Mouse (Mus musculus) spleen, postnatal 4 days (tissue): ENCODE results near the gene Zfp366.
"Not testable (repeated sequence)": the region's sequence is repeated elsewhere in the genome, so short reads cannot be mapped to it uniquely, and the experiment has no call there.

ENCODE experiments used
- DNase-seq, 2 experiments: peaks; one replicate each; pipeline ENCODE4 v3.0.0; 2022; ENCODE audit warnings: low spot score in 2 of 2

Gene Zfp366

GRCm38 (mm10) chr13:99184155-99184886, at the start of gene Zfp366:
Gene Zfp366, plus strand, starts transcription at chr13:99184823.
- DNase-seq: no peak

GRCm38 (mm10) chr13:99138351-99139255, 46.0 kb upstream of the Zfp366 start:
- DNase-seq: no peak

- no peak for DNase-seq
Observed at GRCm38 (mm10) chr13:99146355-99146871, 38.2 kb upstream of the Zfp366 start.

GRCm38 (mm10) chr13:99147645-99148111, 36.9 kb upstream of the Zfp366 start:
- DNase-seq: no peak

- DNase-seq: no peak
Observed at GRCm38 (mm10) chr13:99149551-99150305, 34.9 kb upstream of the Zfp366 start.

- DNase-seq: no peak
Observed at GRCm38 (mm10) chr13:99150626-99151025, 34.0 kb upstream of the Zfp366 start.

- no peak for DNase-seq
Observed at GRCm38 (mm10) chr13:99151121-99151520, 33.5 kb upstream of the Zfp366 start.

DNA sequence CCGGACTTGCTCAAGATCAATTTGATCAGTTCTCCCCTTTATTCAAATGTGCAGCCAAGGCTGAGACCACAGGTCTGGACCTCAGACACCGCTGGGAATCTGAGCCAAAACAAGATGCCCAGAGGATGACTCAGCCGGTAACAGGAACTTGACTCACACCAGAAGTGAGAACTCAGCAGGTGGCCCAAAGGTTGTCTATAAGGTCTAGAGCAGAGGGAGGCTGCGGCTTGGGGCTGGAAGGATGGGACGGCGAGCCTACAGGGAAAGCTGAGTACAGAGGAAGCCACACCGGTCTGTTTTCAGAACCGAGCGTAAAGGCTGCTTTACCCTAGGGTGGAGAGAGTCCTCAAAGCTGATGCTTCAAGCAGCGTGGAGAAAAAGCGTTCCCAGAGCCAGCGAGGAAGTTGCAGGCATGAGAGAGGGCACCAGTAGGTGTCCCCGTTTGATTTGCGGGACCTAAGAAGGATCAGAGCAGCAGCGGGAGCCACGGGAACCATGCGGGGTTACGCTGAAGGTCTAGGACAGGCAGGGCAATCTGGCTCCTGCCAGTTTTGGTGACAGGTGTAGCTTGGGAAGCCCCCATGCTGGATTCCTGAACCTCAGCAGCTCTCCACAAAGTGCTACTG, 32.2 kb upstream of the Zfp366 start:
- DNase-seq: no peak

DNA sequence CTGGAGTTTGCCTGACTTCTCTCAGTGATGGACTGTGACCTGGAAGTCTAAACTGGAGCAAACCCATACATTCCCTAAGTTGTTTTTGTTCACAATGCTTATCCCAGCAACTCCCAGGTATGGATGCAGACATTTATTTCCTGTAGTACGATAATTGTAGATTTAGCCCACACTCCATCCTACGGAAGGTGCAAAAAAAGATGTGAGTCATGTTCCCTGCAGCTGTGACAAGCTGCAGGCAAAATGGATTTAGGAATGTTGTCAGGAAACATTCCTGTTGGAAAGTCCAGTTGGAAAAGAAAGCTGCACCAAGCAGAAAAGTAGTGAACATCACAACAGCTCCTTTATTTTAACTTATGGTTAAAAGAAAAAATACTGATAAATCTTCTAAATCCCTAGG, 26.9 kb upstream of the Zfp366 start:
- DNase-seq: no peak

DNA sequence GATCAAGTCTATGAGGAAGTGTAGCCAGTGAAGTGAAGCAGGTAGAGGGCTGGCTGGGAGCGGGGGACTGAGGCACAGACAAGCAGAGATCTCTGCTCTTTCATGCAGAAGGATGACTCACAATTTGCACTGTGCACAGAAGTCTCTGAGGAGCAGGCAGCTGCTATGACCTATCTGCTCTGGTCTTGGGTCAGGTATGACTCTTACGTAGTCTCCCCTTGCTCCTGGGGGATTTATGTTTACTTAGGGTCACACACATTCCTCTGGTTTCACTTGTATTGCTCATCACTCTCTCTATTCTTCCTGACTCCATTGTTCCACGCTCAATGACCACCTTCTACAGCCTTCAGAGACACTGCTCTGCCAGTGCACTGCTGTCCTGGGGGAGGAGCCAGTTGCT, 25.9 kb upstream of the Zfp366 start:
- DNase-seq: no peak

GRCm38 (mm10) chr13:99163071-99163470, 21.6 kb upstream of the Zfp366 start:
- no peak for DNase-seq

DNA sequence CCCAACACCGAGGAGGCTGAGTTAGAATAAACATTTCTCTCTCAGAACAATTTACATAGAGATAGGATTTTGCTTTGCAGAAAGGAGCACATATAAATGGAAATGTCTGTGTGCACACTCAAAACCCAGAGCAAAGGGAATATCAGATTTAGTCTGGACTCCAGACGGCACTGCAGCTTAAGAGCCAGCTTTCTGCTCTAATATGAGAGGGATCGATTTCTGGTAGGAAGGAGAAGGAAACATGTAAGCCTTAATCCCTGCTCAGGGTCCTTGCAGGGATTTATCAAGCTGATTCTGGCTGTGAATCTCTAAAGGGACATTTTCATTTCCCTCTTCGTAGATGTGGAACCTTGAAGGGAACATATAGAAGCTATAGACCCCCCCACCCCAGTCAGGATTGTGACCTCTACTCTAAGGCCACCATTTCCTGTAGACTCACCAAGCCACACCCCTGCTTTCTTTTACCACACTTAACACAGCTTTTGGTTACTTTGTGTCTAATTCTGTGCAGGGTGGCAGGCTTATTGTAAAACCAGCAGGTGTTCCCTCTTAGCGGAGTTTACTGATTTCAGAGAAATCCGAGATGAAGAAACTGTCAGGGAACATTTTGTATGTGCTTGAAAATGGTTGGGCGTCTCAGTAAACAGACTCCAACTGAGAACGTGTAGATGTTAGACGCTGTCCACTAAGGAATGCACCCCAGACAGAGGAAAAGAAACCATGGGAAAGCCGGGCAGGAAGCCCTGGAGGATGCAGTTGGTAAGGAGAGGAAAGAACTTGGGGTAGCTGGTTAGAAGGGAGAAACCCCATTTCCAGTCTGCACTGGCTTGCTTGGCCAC, 20.9 kb upstream of the Zfp366 start:
- DNase-seq: no peak

- no peak for DNase-seq
Observed at GRCm38 (mm10) chr13:99164360-99164759, 20.3 kb upstream of the Zfp366 start.

- DNase-seq: no peak
Observed at GRCm38 (mm10) chr13:99169401-99169800, 15.2 kb upstream of the Zfp366 start.

DNA sequence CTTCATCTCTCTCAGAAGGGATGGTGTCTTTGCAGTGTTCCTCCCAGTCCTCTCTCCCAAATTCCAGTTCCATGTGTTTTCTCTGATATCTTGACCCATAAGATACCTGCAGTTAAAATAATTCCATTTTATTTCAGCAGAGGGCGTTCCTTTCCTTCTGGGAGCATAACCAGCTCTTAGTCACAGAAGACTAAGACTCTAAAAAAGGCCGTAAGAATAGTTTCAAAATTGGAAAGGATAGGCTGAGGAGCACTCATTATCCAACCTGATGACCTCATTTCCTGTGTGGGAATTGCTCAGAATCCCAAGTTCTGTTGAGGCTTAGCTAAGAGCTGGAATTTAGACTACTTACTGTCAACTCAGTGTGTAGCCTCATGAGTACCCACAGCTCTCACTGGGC, 14.3 kb upstream of the Zfp366 start:
- DNase-seq: no peak

DNA sequence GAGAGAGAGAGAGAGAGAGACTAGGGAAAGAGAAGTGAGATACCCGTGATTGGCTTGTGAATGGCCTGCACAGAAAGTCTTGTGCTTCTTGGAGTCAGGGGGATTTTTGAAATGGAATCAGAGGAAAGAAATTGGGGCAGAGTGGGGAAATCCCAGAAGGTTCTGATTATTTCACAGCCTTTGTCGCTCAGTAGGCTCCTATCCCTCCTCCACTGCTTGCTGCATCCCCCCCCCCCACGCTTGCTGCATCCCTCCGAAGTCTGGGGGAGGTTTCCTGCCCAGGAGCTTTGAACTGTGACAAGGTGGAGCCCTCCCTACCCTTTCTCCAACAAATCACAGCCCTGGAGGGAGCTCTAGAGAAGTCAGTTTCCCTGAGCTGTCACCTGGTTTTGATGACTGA, 10.8 kb upstream of the Zfp366 start:
- no peak for DNase-seq

GRCm38 (mm10) chr13:99182828-99183227, 1.8 kb upstream of the Zfp366 start:
- DNase-seq: not testable (repeated sequence)

DNA sequence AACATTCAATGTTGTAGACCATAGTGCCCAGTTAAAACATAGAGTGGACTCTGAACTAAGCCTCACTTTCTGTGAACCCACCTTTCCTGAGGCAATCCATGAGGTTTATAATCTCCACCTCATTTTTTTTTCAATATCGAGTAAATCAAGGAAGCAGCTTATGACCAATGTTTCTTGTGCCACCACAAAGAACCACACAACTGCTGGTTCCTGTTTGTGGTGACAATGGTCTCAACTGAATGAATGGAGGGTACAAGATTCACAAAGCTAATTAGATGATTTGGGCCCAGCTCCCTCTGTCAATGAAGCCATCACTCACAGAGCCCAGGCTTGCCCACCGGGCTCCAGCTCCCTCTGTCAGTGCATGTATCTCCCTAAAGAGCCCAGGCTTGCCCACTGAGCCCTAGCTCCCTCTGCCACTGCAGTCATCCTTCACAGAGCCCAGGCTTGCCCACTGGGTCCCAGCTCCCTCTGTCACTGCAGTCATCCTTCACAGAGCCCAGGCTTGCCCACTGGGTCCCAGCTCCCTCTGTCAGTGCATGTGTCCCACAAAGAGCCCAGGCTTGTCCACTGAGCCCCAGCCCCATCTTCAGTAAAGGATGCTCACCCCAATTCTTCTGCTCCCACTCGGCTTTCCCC, 1.2 kb upstream of the Zfp366 start:
- no peak for DNase-seq

- no peak for DNase-seq
Observed at GRCm38 (mm10) chr13:99185573-99185972, 950 bp downstream of the Zfp366 start.
